ENCODE assay signal across 8 mouse cellular contexts in the genomic region with DNA sequence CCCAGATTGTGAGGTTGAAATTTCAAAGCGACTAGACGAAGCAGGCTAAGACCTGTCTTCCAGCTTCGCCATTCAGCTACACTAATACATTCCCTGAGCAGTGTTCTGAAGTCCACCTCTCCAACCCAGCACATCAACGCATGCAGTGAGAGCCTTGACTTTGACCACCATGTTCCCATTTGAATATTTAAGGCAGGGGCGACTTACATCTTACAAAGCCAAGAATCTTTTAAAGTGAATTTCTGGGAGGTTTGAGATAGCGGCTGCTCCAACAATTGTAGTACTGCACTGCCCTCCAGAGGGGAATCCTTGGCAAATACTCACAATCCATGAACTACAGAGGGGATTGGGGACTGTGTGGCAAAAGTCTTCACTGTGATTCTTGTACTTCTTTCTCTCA.
A peak's percentile ranks its signal among the peaks of the same experiment; 100 is the strongest.
DNase-seq lines count a peak whose midpoint lies in the region; ATAC-seq lines count a peak whose summit lies in the region.

No protein-coding gene starts in this region.

- no peak overlapping the region for H3K9ac ChIP-seq in embryonic facial prominence, embryonic 12.5 days
- H3K9ac ChIP-seq in midbrain, embryonic 14.5 days (replicated peaks; ENCODE audit: low read length), result no peak overlapping the region; the same call in 1 of the 2 replicates

- no peaks in the 10 kb centered on the region for H3K27me3 ChIP-seq in embryonic facial prominence, embryonic 12.5 days
- no peaks in the 10 kb centered on the region for H3K27me3 ChIP-seq in hindbrain, embryonic 10.5 days (ENCODE audit: insufficient read depth, poor library complexity, severe bottlenecking)
- no peaks in the 10 kb centered on the region for H3K27me3 ChIP-seq in midbrain, embryonic 14.5 days (ENCODE audit: control insufficient read depth, insufficient read depth, low read length)

- DNase-seq in cerebellum, adult 9-11 months, result no peak
- DNase-seq in Muller cell, postnatal 12 days (ENCODE audit: inconsistent ontology term), result peak; percentile 55
- peak; percentile 51 for DNase-seq in hindbrain, embryonic 10.5 days (ENCODE audit: low spot score)
- DNase-seq in layer of hippocampus, postnatal 25 days (ENCODE audit: extremely low spot score in 1 of 2, low spot score in 1 of 2), result peak; percentile 30 to 41
- DNase-seq in midbrain, embryonic 14.5 days, result peak; percentile 89
- no peak for DNase-seq in c-Kit-positive CD71-positive TER-119-positive erythroid progenitor cells, embryonic 14.5 days (ENCODE audit: low spot score)

- H3K9me3 ChIP-seq in embryonic facial prominence, embryonic 12.5 days, result no peaks in the 10 kb centered on the region
- H3K9me3 ChIP-seq in hindbrain, embryonic 10.5 days, result no peaks in the 10 kb centered on the region
- H3K9me3 ChIP-seq in midbrain, embryonic 14.5 days (ENCODE audit: control insufficient read depth, low read length), result no peaks in the 10 kb centered on the region

- H3K36me3 ChIP-seq in embryonic facial prominence, embryonic 12.5 days, result no peaks in the 10 kb centered on the region
- no peaks in the 10 kb centered on the region for H3K36me3 ChIP-seq in hindbrain, embryonic 10.5 days
- H3K36me3 ChIP-seq in midbrain, embryonic 14.5 days (ENCODE audit: control insufficient read depth, insufficient read depth, low read length), result no peaks in the 10 kb centered on the region

- 31% methylated on average over 6 of the region's 6 CpGs for WGBS in embryonic facial prominence, embryonic 12.5 days
- WGBS in hindbrain, embryonic 10.5 days, result 33% methylated on average over 6 of the region's 6 CpGs
- 29% methylated on average over 6 of the region's 6 CpGs for WGBS in midbrain, embryonic 14.5 days

- 0 out of 2 replicates have a peak, but pooled peaks have one; percentile 49 for ATAC-seq in cerebellum, adult (ENCODE audit: insufficient number of reproducible peaks, low FRiP score, low TSS enrichment)
- peak; percentile 60; the same call in 1 of the 2 replicates for ATAC-seq in embryonic facial prominence, embryonic 12.5 days (ENCODE audit: insufficient number of reproducible peaks, insufficient read depth, low FRiP score, low TSS enrichment)
- ATAC-seq in midbrain, embryonic 14.5 days (ENCODE audit: low FRiP score, low TSS enrichment), result peak; percentile 70; the same call in 1 of the 2 replicates

- H3K4me2 ChIP-seq in embryonic facial prominence, embryonic 12.5 days (replicated peaks), result peak overlapping the region; percentile 38
- H3K4me2 ChIP-seq in midbrain, embryonic 14.5 days (ENCODE audit: low read length), result peak overlapping the region; percentile 40

- no peak overlapping the region for H3K27ac ChIP-seq in embryonic facial prominence, embryonic 12.5 days
- H3K27ac ChIP-seq in hindbrain, embryonic 10.5 days, result no peak overlapping the region
- no peak overlapping the region for H3K27ac ChIP-seq in midbrain, embryonic 14.5 days (replicated peaks; ENCODE audit: low read depth, low read length)

- H3K4me3 ChIP-seq in embryonic facial prominence, embryonic 12.5 days, result no peak overlapping the region
- H3K4me3 ChIP-seq in hindbrain, embryonic 10.5 days, result no peak overlapping the region
- no peak overlapping the region for H3K4me3 ChIP-seq in midbrain, embryonic 14.5 days (replicated peaks; ENCODE audit: low read depth, low read length)

- peaks cover 9% of the 10 kb centered on the region; the same call in 1 of the 2 replicates for H3K4me1 ChIP-seq in embryonic facial prominence, embryonic 12.5 days
- no peaks in the 10 kb centered on the region for H3K4me1 ChIP-seq in hindbrain, embryonic 10.5 days (replicated peaks)
- H3K4me1 ChIP-seq in midbrain, embryonic 14.5 days (ENCODE audit: control insufficient read depth, insufficient read depth, low read length), result no peaks in the 10 kb centered on the region

Comparison
In these comparisons a context has a peak if more than half of its experiments do, and no peak if none do; other contexts are left out.
1. DNase-seq: peak in Muller cell, postnatal 12 days (single experiment), hindbrain, embryonic 10.5 days (single experiment), layer of hippocampus, postnatal 25 days (2 of 2) and midbrain, embryonic 14.5 days (single experiment); none in cerebellum, adult 9-11 months (single experiment) and c-Kit-positive CD71-positive TER-119-positive erythroid progenitor cells, embryonic 14.5 days (single experiment).
2. Peak in every context shown above with its lines, with median percentiles within 50 percentile points of each other: ATAC-seq.